Mouse (Mus musculus) bone marrow macrophage, adult 2 months (primary cell): ENCODE results near the gene Fryl.

Experiments
- CTCF ChIP-seq: IDR thresholded peaks from 2 replicates; pipeline ENCODE4 v1.5.1; 2012; ENCODE audit warnings: low read depth, mild to moderate bottlenecking, low read length, moderate library complexity
- POLR2A ChIP-seq: IDR thresholded peaks from 2 replicates; pipeline ENCODE4 v1.6.1; 2012; ENCODE audit warnings: mild to moderate bottlenecking, low read depth, low read length, borderline replicate concordance

DNA sequence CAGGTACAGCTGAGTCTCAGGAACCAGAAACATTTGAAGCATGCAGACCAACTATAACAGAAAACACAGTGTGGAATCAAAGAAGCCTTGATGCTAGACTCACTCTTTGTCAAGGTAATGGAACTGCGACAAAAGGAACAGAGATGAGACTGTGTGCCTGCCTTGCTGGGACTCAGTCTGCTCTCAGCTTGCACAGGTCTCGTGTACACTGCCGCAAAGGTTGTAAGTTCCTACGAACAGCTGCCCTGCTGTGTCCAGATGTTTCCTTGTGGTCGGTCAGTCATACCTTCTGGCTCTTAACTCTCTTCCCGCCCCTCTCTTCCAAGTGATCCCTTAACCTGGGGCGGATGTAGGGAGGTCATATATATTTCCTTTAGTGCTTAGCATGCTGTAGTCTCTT lies 67.8 kb downstream of the Fryl start:
- TF ChIP-seq CTCF (no peak), POLR2A (no peak)
